Mouse (Mus musculus): ENCODE data around the gene Rab35. TPM values are rescaled to one million over a fixed set of nuclear protein-coding genes. Genes with fewer than 3 reads are reported as not detected.

The Rab35 gene
- total RNA-seq, 2 experiments from 2014 or later = 15.4 to 17.3 TPM

- no peak for ATAC-seq (replicated peaks; ENCODE audit: low FRiP score, poor library complexity, severe bottlenecking)
These were observed 63.6 kb downstream of the Rab35 start for GRCm38 (mm10) chr5:115695191-115695770.

- ATAC-seq (replicated peaks; ENCODE audit: low FRiP score, poor library complexity, severe bottlenecking) = no peak
These were observed 65.1 kb downstream of the Rab35 start for GRCm38 (mm10) chr5:115696811-115697210.

Other genes with a start within 250 kb of the Rab35 start
- not detected in 2 replicates for gene Msi1, start 202.3 kb upstream of the Rab35 start, total RNA-seq (2015; ENCODE audit: low replicate concordance)
- not detected in 2 replicates for gene Msi1, start 202.3 kb upstream of the Rab35 start, total RNA-seq (2017; ENCODE audit: low replicate concordance)
- not detected in 2 replicates for gene Pla2g1b, start 165.6 kb upstream of the Rab35 start, total RNA-seq (2015; ENCODE audit: low replicate concordance)
- not detected in 2 replicates for gene Pla2g1b, start 165.6 kb upstream of the Rab35 start, total RNA-seq (2017; ENCODE audit: low replicate concordance)
- gene Sirt4, start 147.2 kb upstream of the Rab35 start, total RNA-seq (2015; ENCODE audit: low replicate concordance) = 3.1 and 5.9 TPM in 2 replicates
- gene Sirt4, start 147.2 kb upstream of the Rab35 start, total RNA-seq (2017; ENCODE audit: low replicate concordance) = 0.60 and 2.0 TPM in 2 replicates
- gene Pxn, start 125.2 kb upstream of the Rab35 start, total RNA-seq (2015; ENCODE audit: low replicate concordance) = 18.8 and 38.5 TPM in 2 replicates
- gene Pxn, start 125.2 kb upstream of the Rab35 start, total RNA-seq (2017; ENCODE audit: low replicate concordance) = 14.8 and 57.5 TPM in 2 replicates
- gene Rplp0, start 72.4 kb upstream of the Rab35 start, total RNA-seq (2015; ENCODE audit: low replicate concordance) = 681 and 822 TPM in 2 replicates
- gene Rplp0, start 72.4 kb upstream of the Rab35 start, total RNA-seq (2017; ENCODE audit: low replicate concordance) = 339 and 478 TPM in 2 replicates
- gene Gcn1l1, start 66.7 kb upstream of the Rab35 start, total RNA-seq (2015; ENCODE audit: low replicate concordance) = 9.4 and 10.9 TPM in 2 replicates
- 14.2 and 21.3 TPM in 2 replicates for gene Gcn1l1, start 66.7 kb upstream of the Rab35 start, total RNA-seq (2017; ENCODE audit: low replicate concordance)
- gene Bicdl1, start 99.7 kb downstream of the Rab35 start, total RNA-seq (2015; ENCODE audit: low replicate concordance) = 0.96 TPM in 1 of 2 replicates, not detected in the other
- gene Bicdl1, start 99.7 kb downstream of the Rab35 start, total RNA-seq (2017; ENCODE audit: low replicate concordance) = 0.34 and 0.98 TPM in 2 replicates
- gene Cit, start 213.4 kb downstream of the Rab35 start, total RNA-seq (2015; ENCODE audit: low replicate concordance) = 56.9 and 61.2 TPM in 2 replicates
- gene Cit, start 213.4 kb downstream of the Rab35 start, total RNA-seq (2017; ENCODE audit: low replicate concordance) = 170 and 204 TPM in 2 replicates

All from erythroblast, adult 5-6 weeks (primary cell).